Mouse (Mus musculus): ENCODE data around the gene Golph3l. TPM values are rescaled to one million over a fixed set of nuclear protein-coding genes. Genes with fewer than 3 reads are reported as not detected.

The Golph3l gene
- polyA plus RNA-seq (2012): 1.8 and 2.5 TPM in 2 replicates

GRCm38 (mm10) chr3:95588604-95589086 lies at the start of gene Golph3l:
Gene Golph3l (plus strand): TSS chr3:95588934.
- TF ChIP-seq GATA1 (IDR thresholded peaks at IDR 0.05; ENCODE audit: low read length): no peak

- TF ChIP-seq GATA1 (IDR thresholded peaks at IDR 0.05; ENCODE audit: low read length): no peak
Measured at GRCm38 (mm10) chr3:95538936-95539335, 49.8 kb upstream of the Golph3l start.

GRCm38 (mm10) chr3:95539837-95540236 lies 48.9 kb upstream of the Golph3l start:
- no peak for TF ChIP-seq GATA1 (IDR thresholded peaks at IDR 0.05; ENCODE audit: low read length)

GRCm38 (mm10) chr3:95542171-95542570 lies 46.6 kb upstream of the Golph3l start:
- TF ChIP-seq GATA1 (IDR thresholded peaks at IDR 0.05; ENCODE audit: low read length): no peak

- no peak for TF ChIP-seq GATA1 (IDR thresholded peaks at IDR 0.05; ENCODE audit: low read length)
Measured at GRCm38 (mm10) chr3:95542981-95543380, 45.8 kb upstream of the Golph3l start.

- no peak for TF ChIP-seq GATA1 (IDR thresholded peaks at IDR 0.05; ENCODE audit: low read length)
Measured at GRCm38 (mm10) chr3:95550176-95550575, 38.6 kb upstream of the Golph3l start.

GRCm38 (mm10) chr3:95553986-95554385 lies 34.7 kb upstream of the Golph3l start:
- no peak for TF ChIP-seq GATA1 (IDR thresholded peaks at IDR 0.05; ENCODE audit: low read length)

- TF ChIP-seq GATA1 (IDR thresholded peaks at IDR 0.05; ENCODE audit: low read length): no peak
Measured at GRCm38 (mm10) chr3:95559437-95559836, 29.3 kb upstream of the Golph3l start, which contains the start of gene Hormad1. Gene Hormad1 (plus strand): TSS chr3:95559677.

- no peak for TF ChIP-seq GATA1 (IDR thresholded peaks at IDR 0.05; ENCODE audit: low read length)
Measured at GRCm38 (mm10) chr3:95560738-95561137, 28.0 kb upstream of the Golph3l start.

- no peak for TF ChIP-seq GATA1 (IDR thresholded peaks at IDR 0.05; ENCODE audit: low read length)
Measured at GRCm38 (mm10) chr3:95561826-95562225, 26.9 kb upstream of the Golph3l start.

- no peak for TF ChIP-seq GATA1 (IDR thresholded peaks at IDR 0.05; ENCODE audit: low read length)
Measured at GRCm38 (mm10) chr3:95569585-95569984, 19.1 kb upstream of the Golph3l start.

- TF ChIP-seq GATA1 (IDR thresholded peaks at IDR 0.05; ENCODE audit: low read length): no peak
Measured at GRCm38 (mm10) chr3:95587754-95588603, 755 bp upstream of the Golph3l start.

GRCm38 (mm10) chr3:95598734-95599133 lies 10.0 kb downstream of the Golph3l start:
- no peak for TF ChIP-seq GATA1 (IDR thresholded peaks at IDR 0.05; ENCODE audit: low read length)

GRCm38 (mm10) chr3:95601287-95601686 lies 12.6 kb downstream of the Golph3l start:
- no peak for TF ChIP-seq GATA1 (IDR thresholded peaks at IDR 0.05; ENCODE audit: low read length)

- no peak for TF ChIP-seq GATA1 (IDR thresholded peaks at IDR 0.05; ENCODE audit: low read length)
Measured at GRCm38 (mm10) chr3:95606096-95606495, 17.4 kb downstream of the Golph3l start.

- TF ChIP-seq GATA1 (IDR thresholded peaks at IDR 0.05; ENCODE audit: low read length): no peak
Measured at GRCm38 (mm10) chr3:95609195-95609594, 20.5 kb downstream of the Golph3l start.

- TF ChIP-seq GATA1 (IDR thresholded peaks at IDR 0.05; ENCODE audit: low read length): no peak
Measured at GRCm38 (mm10) chr3:95613996-95614395, 25.3 kb downstream of the Golph3l start.

Data from G1E-ER4 (cell line).